Mouse (Mus musculus) testis, adult 2 months (tissue): Measurements from ENCODE around the gene Rbl2. TPM values are rescaled to one million over a fixed set of nuclear protein-coding genes. Genes with fewer than 3 reads are reported as not detected.

Experiments
- H3K27ac ChIP-seq: fragments of 200-500 bp; 2 replicates; pipeline ENCODE4 v1.5.1; 2012; ENCODE audit warnings: low read depth, low read length; ENCODE audit not compliant: control insufficient read depth, insufficient read depth
- H3K27me3 ChIP-seq: fragments of 200-500 bp; 2 replicates; pipeline ENCODE4 v1.6.1; 2012; ENCODE audit warnings: mild to moderate bottlenecking, low read length, moderate library complexity; ENCODE audit not compliant: control insufficient read depth, insufficient read depth
- H3K36me3 ChIP-seq: fragments of 200-500 bp; 2 replicates; pipeline ENCODE4 v1.6.1; 2012; ENCODE audit warnings: mild to moderate bottlenecking, low read length; ENCODE audit not compliant: control insufficient read depth, insufficient read depth
- H3K4me1 ChIP-seq: fragments of 200-500 bp; 2 replicates; pipeline ENCODE4 v1.6.1; 2012; ENCODE audit warnings: low read length; ENCODE audit not compliant: control insufficient read depth, insufficient read depth
- H3K4me3 ChIP-seq: fragments of 200-500 bp; 2 replicates; pipeline ENCODE4 v1.5.1; 2012; ENCODE audit warnings: low read depth, mild to moderate bottlenecking, low read length, moderate library complexity, mixed read lengths; ENCODE audit not compliant: control insufficient read depth
- CTCF ChIP-seq: fragments of 200-500 bp; IDR thresholded peaks from 2 replicates; pipeline ENCODE4 v1.5.1; 2012; ENCODE audit warnings: low read depth, mild to moderate bottlenecking, inconsistent platforms, low read length, moderate library complexity; ENCODE audit not compliant: control insufficient read depth, insufficient read depth, insufficient replicate concordance
- POLR2A ChIP-seq: fragments of 200-500 bp; IDR thresholded peaks from 2 replicates; pipeline ENCODE4 v1.6.1; 2012; ENCODE audit warnings: low read depth, mild to moderate bottlenecking, inconsistent platforms, low read length, moderate library complexity; ENCODE audit not compliant: control insufficient read depth
- polyA plus RNA-seq: library from polyadenylated mRNA; depleted of rRNA; stranded (reverse); fragments of >200 nt; gene quantifications from 2 replicates; pipeline ENCODE4 v1.2.3, GENCODE M21; 2012

Gene Rbl2
- polyA plus RNA-seq, 1 experiment: 184 TPM

GRCm38 (mm10) chr8:91147715-91148114 is 77.9 kb downstream of the Rbl2 start:
- Histone ChIP-seq H3K4me1 (peaks cover 8% of the 10 kb centered on the region), H3K27ac (no peak overlapping the region), H3K27me3 (no peaks in the 10 kb centered on the region), H3K36me3 (no peaks in the 10 kb centered on the region), H3K4me3 (no peak overlapping the region)
- TF ChIP-seq POLR2A (no peak), CTCF (no peak)

- TF ChIP-seq CTCF (no peak), POLR2A (no peak)
- Histone ChIP-seq H3K4me1 (peaks cover 8% of the 10 kb centered on the region), H3K36me3 (no peaks in the 10 kb centered on the region), H3K27me3 (no peaks in the 10 kb centered on the region), H3K27ac (no peak overlapping the region), H3K4me3 (peak overlapping the region; percentile 54)
These were observed 78.9 kb downstream of the Rbl2 start for GRCm38 (mm10) chr8:91148643-91149178.

- no peak overlapping the region for H3K4me3 ChIP-seq
- H3K27me3 ChIP-seq: no peaks in the 10 kb centered on the region
- peaks cover 9% of the 10 kb centered on the region for H3K4me1 ChIP-seq
- no peak for TF ChIP-seq POLR2A
- TF ChIP-seq CTCF: no peak
- no peak overlapping the region for H3K27ac ChIP-seq
- no peaks in the 10 kb centered on the region for H3K36me3 ChIP-seq
These were observed 79.4 kb downstream of the Rbl2 start for GRCm38 (mm10) chr8:91149298-91149697.

- Histone ChIP-seq H3K36me3 (no peaks in the 10 kb centered on the region), H3K27ac (no peak overlapping the region), H3K4me3 (no peak overlapping the region), H3K4me1 (peaks cover 9% of the 10 kb centered on the region), H3K27me3 (no peaks in the 10 kb centered on the region)
- TF ChIP-seq CTCF (no peak), POLR2A (no peak)
These were observed 81.7 kb downstream of the Rbl2 start for GRCm38 (mm10) chr8:91151531-91151930.

- TF ChIP-seq POLR2A: no peak
- TF ChIP-seq CTCF: peak; percentile 37; the same call in 1 of the 2 replicates
- H3K36me3 ChIP-seq: no peaks in the 10 kb centered on the region
- H3K27ac ChIP-seq: no peak overlapping the region
- H3K4me3 ChIP-seq: peak overlapping the region; percentile 11
- no peaks in the 10 kb centered on the region for H3K27me3 ChIP-seq
- H3K4me1 ChIP-seq: peaks cover 4% of the 10 kb centered on the region
These were observed 84.0 kb downstream of the Rbl2 start for GRCm38 (mm10) chr8:91153831-91154230.

GRCm38 (mm10) chr8:91154564-91154963 is 84.7 kb downstream of the Rbl2 start:
- no peaks in the 10 kb centered on the region for H3K27me3 ChIP-seq
- H3K4me1 ChIP-seq: peaks cover 2% of the 10 kb centered on the region; the same call in 1 of the 2 replicates
- no peak overlapping the region for H3K27ac ChIP-seq
- H3K4me3 ChIP-seq: no peak overlapping the region
- TF ChIP-seq CTCF (peak; percentile 61; the same call in 1 of the 2 replicates), POLR2A (no peak)
- H3K36me3 ChIP-seq: no peaks in the 10 kb centered on the region

GRCm38 (mm10) chr8:91158617-91159016 is 88.8 kb downstream of the Rbl2 start:
- no peaks in the 10 kb centered on the region for H3K27me3 ChIP-seq
- no peaks in the 10 kb centered on the region for H3K36me3 ChIP-seq
- H3K4me3 ChIP-seq: no peak overlapping the region
- peaks cover 2% of the 10 kb centered on the region; the same call in 1 of the 2 replicates for H3K4me1 ChIP-seq
- TF ChIP-seq POLR2A (no peak), CTCF (no peak)
- no peak overlapping the region for H3K27ac ChIP-seq
